Mouse (Mus musculus) right cerebral cortex, adult 18-20 months (tissue): ENCODE measurements around the gene Prl2c1.
"Not testable (repeated sequence)": the region's sequence is repeated elsewhere in the genome, so short reads cannot be mapped to it uniquely, and the experiment has no call there.

ENCODE experiments used
- DNase-seq: peaks from one replicate; pipeline ENCODE4 v3.0.0; 2022; ENCODE audit warnings: mixed read lengths

Gene Prl2c1

GRCm38 (mm10) chr13:27849042-27849441 is at the start of gene Prl2c1:
Gene Prl2c1, plus strand, starts transcription at chr13:27849342.
- DNase-seq: no peak

- no peak for DNase-seq
These were observed 47.8 kb upstream of the Prl2c1 start, which contains the start of gene Prl2a1 for GRCm38 (mm10) chr13:27801354-27801753. Gene Prl2a1, plus strand, starts transcription at chr13:27801654.

DNA sequence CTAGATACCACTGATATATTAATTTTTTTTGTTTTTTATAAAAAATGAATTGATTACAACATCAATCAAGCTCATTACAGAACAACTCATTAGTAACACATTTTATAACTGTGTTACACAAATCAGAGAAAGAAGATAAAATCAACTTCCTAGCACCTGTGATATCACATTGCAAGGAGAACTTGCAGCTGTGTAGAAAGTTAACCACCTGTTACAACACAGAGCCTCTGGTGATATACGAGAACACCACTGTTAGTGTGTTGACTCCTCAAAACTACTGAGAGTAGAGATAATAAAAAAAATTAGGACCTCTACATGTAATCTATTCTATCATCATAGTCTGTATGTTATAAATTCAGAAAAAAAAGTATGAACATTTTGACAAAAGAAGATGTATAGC is 46.4 kb upstream of the Prl2c1 start:
- DNase-seq: no peak

- not testable (repeated sequence) for DNase-seq
These were observed 55.1 kb downstream of the Prl2c1 start for GRCm38 (mm10) chr13:27904236-27904635.
